Mouse (Mus musculus) frontal cortex, postnatal 10 days (tissue): ENCODE measurements around the gene Krtap17-1.

ENCODE experiments used
- DNase-seq, 2 experiments: peaks; one replicate each; pipeline ENCODE4 v3.0.0; 2022; ENCODE audit warnings: low spot score in 2 of 2, mixed read lengths in 1 of 2

Gene Krtap17-1

DNA sequence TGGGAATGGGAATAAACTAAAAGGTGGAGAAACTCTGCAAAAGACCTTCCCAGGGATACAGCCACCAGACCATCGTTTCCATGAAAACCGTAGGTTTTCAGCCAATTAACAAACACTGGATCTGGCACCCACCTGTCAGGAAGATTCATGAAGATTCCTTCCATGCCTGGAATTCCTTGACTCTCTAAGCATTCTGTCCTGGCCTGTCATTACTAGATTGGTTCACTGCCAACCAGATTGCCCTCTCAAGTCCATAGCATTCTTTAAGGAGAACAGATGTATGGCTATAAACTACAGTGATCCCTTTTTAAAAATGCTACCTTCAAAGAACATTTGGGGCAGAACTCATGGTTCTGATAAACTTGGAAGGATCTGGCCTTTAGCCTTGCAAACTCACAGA, 27.8 kb downstream of the Krtap17-1 start:
- DNase-seq: no peak

DNA sequence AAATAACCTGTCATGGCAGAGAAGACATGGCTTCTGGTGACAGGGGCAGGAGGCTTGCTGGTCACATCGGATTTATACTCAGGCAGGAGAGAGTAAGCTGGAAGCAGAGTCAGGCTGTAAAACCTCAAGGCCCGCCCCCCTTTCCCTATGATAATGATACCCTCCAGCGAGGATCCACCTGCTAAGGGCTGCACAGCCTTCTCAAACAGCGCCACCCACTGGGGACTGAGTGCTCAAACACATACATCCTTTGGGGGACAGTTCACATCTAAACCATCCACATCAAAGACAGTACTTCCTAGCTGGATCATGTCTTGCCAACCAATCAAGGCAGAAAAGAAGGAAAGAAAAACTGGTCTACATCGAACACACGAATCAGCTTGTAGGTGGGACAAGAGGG, 29.6 kb downstream of the Krtap17-1 start:
- DNase-seq: no peak

DNA sequence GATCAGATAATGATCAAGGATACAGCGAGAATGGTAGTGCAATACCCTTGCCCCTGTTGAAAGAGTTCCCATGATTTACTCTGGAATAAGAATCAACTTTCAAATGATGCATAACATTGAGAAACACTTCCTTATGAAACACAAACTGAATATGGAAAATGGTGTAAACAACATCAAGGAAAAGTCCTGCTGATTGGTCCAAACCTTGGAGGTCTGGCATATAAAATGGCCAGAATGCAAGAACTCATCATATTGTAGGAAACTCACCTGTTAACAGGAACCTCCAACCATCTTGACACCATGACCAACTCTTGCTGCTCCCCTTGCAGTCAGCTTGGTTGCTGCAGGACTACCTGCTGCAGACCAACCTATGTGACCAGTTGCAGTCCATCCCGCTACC, 45.6 kb downstream of the Krtap17-1 start, which contains the start of gene Krtap9-5:
TSS of gene Krtap9-5 (plus strand) at position 301 of the 400 bp plus-strand sequence.
- DNase-seq: no peak
